Mouse (Mus musculus): ENCODE measurements around the gene Fosl2.

The Fosl2 gene

DNA sequence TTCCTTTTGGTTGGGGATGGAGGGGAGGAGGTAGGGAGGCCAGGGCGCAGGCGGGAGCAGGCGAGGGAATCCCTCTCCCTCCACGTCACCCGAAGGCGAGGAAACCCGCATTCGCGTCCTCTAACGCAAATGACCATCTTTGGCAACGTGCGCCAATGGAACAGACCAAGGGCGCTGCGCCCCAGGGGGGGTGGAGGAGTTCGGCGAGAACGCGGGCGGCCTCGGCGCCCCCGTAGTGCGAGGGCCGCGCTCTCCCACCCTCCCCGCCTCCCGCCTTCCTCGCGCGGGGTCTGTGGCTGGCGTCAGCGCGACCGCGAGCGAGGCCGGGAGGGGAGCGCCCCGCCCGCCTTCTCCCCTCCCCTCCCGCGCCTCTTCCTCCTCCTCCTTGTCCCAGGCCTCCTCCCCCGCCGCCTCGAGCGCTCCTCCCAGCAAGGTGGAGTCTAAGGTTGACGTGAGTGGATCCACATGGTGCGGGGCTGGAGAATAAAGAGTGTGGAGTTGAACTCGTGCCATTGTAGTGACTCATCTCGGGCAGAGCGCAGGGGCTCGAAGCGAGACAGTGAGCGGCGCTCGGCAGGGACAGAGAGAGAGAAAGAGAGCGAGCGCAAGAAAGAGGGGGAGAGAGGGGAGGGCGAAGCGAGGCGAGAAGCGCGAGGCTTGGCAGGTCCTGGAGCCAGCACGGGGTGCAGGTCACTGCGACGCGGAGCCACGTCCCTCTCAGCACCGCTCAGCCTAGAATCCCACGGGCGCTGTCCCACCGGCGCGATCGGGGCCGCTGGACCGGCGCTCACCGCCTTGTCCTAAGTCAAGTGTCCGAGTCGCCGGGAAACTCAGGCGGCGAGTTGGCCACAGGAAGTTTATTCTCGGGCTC lies at the start of gene Fosl2:
Gene Fosl2, plus strand, starts transcription at position 466 of the 871 bp plus-strand sequence.
- in situ Hi-C loops (cut with MboI, MseI): loop anchor here (5.0 to 25.0 kb wide), 2 partner anchors 438 to 1527 kb away; partner anchors contain the start of genes Babam2 (in 1 of the 2), Rbks (in 1 of the 2), Slbp (in 1 of the 2) and Tacc3 (in 1 of the 2)

DNA sequence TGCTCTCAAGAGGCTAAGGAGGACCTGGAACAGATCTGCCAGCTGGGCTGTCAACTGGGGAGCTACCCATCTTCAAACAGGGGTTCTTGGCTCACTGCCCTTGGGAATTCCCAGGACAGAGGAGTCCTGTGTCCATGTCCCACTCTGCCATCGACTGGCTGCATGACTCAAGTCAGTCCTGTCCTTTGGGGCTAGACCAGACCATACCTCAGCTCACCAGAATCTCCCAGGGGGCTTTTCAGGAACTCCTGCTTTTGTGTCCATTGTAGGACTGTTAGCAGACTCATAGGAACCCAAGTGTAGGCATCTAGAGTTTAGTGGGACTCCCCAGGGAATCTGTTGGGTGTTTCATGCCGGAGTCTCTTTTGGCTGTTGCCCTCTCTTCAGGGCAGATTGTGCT lies 49.6 kb upstream of the Fosl2 start:
- in situ Hi-C loops (cut with MboI, MseI): no loop called here

- in situ Hi-C loops (cut with MboI, MseI): no loop called here
Measured at GRCm38 (mm10) chr5:32086526-32087090, 49.0 kb upstream of the Fosl2 start.

DNA sequence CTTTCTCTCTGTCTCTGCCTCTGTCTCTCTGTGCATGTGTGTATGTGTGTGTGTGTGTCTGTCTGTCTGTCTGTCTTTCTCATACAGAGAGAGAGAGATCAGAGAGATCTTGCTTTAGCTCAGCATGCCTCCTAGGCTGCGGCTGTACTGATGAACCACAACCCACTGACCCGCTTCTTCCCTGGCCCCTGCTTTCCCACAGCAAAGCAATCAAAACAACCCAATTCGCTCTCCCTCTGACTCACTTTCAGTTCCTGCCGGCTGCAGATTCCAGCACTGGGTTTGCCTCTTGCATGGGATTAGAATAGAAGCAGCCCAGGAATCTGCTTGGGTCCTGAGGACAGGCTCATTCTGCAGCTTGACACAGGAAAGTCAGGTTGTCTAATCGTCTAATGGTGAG lies 46.1 kb upstream of the Fosl2 start:
- in situ Hi-C loops (cut with MboI, MseI): no loop called here

DNA sequence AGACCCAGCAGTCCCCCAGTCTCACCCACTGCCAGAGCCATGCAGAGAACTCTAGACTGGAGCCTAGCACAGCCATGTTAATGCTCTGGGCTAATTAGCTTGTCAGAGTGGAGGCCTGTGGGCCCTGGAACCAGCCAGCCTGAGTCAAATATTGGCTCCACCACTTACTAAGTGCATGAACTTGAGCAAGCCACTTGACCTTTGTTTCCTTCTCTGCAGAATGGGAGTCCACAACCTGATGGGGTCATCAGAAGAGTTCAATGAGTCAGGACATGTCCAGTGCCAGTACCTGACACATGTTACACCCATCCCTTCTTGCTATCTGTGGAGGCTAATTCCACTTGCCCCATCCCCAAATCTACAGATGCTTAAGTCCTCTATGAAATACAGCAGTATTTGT lies 43.3 kb upstream of the Fosl2 start:
- in situ Hi-C loops (cut with MboI, MseI): loop anchor here in 1 of 2 experiments (10.0 kb wide), 1 partner anchor 1427 kb away; the partner anchor contains the start of gene Cenpa

DNA sequence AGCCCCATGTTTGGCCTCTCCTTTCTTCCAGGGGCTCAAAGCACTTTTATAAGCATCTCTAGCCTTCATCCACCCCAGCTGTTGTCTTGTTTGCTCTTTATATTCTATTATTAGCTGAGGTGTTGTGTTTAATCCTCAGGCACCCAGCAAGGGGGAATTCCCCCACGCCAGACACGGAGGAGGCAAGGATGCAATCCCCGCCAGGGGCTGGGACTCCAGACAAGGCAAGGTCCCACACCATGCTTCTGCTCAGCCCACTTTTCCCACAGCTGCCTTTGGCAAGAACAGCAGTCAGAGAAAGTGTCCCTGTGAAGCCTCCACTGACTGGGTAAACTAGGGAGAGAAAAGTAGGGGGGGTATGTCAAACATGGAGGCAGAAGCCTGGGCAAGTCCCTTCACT lies 36.9 kb upstream of the Fosl2 start:
- in situ Hi-C loops (cut with MboI, MseI): loop anchor here in 1 of 2 experiments (10.0 kb wide), 1 partner anchor 1434 kb away; the partner anchor contains the start of gene Cenpa

DNA sequence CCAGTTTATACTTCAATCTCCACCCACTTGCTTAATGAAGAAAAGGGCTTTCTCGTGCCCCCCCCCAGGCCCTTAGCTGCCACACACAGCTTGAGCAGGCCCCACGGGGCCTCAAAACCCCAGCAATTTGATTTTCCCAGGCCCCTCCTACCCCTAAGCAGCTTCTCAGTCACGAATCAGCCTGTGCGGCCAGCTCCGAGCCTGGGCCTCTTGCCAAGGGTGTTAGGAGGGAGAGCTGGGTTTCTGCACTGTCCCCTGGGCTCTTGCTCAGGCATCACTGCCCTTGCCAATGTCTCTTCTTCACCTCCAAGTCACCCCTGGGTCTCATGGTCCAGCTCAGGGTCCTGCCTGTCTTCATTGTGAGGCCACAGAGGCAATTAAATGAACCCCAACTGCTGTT lies 33.1 kb upstream of the Fosl2 start:
- in situ Hi-C loops (cut with MboI, MseI): no loop called here

GRCm38 (mm10) chr5:32102971-32103431 lies 32.6 kb upstream of the Fosl2 start:
- in situ Hi-C loops (cut with MboI, MseI): no loop called here

DNA sequence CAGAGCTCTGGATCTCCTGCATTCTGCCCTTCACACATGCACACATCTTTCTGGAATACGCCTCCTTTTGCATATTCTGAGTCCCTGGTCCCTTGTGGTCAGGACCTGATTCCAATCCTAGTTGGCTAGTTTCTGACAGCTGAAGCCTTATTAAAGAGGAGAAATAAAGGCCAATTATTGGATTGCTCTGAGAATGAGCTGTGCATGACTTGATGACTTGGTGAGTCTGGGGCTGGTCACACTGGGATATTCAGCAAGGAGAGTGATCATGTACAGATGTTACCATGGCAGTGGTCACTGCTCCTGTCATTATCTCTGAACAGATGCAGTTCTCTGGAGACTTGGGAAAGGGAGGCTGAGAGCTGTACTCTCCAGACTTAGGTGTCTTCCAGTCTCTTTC lies 32.1 kb upstream of the Fosl2 start:
- in situ Hi-C loops (cut with MboI, MseI): no loop called here

GRCm38 (mm10) chr5:32104119-32104990 lies 31.2 kb upstream of the Fosl2 start:
- in situ Hi-C loops (cut with MboI, MseI): no loop called here

- in situ Hi-C loops (cut with MboI, MseI): no loop called here
Measured at GRCm38 (mm10) chr5:32106473-32107140, 29.0 kb upstream of the Fosl2 start.

- in situ Hi-C loops (cut with MboI, MseI): no loop called here
Measured at GRCm38 (mm10) chr5:32110651-32111050, 24.9 kb upstream of the Fosl2 start.

GRCm38 (mm10) chr5:32112206-32112916 lies 23.2 kb upstream of the Fosl2 start:
- in situ Hi-C loops (cut with MboI, MseI): no loop called here

GRCm38 (mm10) chr5:32120901-32121376 lies 14.7 kb upstream of the Fosl2 start:
- in situ Hi-C loops (cut with MboI, MseI): no loop called here

GRCm38 (mm10) chr5:32121936-32122335 lies 13.7 kb upstream of the Fosl2 start:
- in situ Hi-C loops (cut with MboI, MseI): no loop called here

DNA sequence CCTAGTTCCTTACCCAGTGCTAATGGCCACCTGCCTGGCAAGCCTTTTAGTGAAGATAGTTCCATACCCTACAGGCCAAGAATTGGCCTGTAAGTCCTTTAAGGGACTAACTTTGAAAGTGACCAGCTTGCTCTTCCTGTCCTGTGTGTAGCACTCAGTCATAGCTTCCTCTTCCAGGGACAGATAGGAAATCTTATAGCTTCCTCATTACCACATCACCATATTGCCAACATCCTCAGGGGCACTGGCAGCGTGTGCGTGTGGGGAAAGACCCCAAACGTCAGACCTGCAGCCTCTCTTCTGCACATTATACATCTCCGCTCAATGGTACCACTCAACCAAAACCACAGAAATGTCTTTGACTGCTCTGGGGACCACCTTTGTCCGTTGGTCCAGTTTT lies 13.2 kb upstream of the Fosl2 start:
- in situ Hi-C loops (cut with MboI, MseI): no loop called here

GRCm38 (mm10) chr5:32124957-32125356 lies 10.6 kb upstream of the Fosl2 start:
- in situ Hi-C loops (cut with MboI, MseI): loop anchor here in 1 of 2 experiments (25.0 kb wide), 1 partner anchor 1537 kb away; the partner anchor contains the start of genes Slbp, Tacc3 and Tmem129

GRCm38 (mm10) chr5:32127226-32127625 lies 8.4 kb upstream of the Fosl2 start:
- in situ Hi-C loops (cut with MboI, MseI): loop anchor here in 1 of 2 experiments (25.0 kb wide), 1 partner anchor 1535 kb away; the partner anchor contains the start of genes Slbp, Tacc3 and Tmem129

DNA sequence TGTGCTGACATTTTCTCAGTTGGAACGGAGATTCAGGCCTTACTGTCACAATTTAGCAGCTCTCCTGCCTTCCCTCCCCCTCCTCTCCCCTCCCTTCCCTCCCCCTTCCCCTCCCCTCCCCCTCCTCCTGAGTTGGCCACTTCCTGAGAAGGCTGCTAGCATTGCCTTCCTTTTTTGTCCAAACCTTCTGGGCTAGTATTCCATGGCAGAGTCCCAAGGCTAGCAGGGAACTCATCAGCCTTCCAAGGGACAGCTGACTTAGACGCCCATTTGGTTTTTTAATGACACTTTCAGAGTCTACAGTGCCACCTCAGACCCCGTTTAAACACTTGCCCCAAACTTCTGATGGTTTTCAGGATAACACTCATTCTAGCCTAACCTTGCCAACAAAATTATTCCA lies 7.7 kb upstream of the Fosl2 start:
- in situ Hi-C loops (cut with MboI, MseI): loop anchor here in 1 of 2 experiments (25.0 kb wide), 1 partner anchor 1534 kb away; the partner anchor contains the start of genes Slbp, Tacc3 and Tmem129
